ENCODE assay signal across 8 mouse cellular contexts in the genomic region with DNA sequence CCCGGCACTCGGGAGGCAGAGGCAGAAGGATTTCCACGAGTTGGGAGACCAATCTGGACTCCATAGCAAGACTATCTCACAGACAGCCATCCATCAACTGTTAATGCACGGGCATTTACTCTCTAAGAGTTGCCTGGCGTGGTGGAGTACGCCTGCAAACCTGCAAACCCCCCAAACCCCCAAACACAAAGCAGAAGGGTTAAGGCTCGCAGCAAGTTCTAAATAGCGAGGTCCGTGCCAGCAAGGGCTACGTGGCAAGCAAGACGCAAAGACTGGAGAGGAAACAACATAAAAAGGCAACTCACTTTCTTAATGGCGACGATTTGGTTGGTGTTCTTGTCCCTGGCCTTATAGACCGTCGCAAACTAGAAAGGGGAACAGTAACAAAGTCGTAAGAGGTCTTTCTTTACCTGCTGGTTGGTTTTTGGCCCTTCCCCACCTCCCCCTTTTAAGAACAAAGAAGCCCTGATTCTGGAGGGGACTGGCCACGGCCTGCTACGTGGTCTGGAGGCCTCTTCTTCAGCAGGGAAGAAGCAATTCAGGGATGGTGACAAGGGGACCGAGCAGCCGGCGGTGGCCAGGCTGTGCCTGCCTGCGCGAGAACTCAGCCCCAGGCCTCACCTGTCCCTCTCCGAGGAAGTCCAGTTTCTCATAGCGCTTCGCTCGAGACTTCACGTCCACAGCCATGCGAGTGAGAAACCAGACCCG. TPM values are rescaled to one million over a fixed set of nuclear protein-coding genes. Genes with fewer than 3 reads are reported as not detected.
DNase-seq lines count a peak whose midpoint lies in the region; ATAC-seq and TF ChIP-seq lines count a peak whose summit lies in the region.

No protein-coding gene starts in this region.

- peak overlapping the region; percentile 92 for H3K9ac ChIP-seq in heart, postnatal 0 days (replicated peaks; ENCODE audit: low read depth, low read length)
- peak overlapping the region; percentile 89 for H3K9ac ChIP-seq in limb, embryonic 15.5 days
- H3K9ac ChIP-seq in neural tube, embryonic 13.5 days: peak overlapping the region; percentile 87

- peak; percentile 36 for DNase-seq in cerebellum, adult 11-12 months
- DNase-seq in cerebellum, postnatal 4 days (ENCODE audit: low spot score in 2 of 2): no peak
- DNase-seq in urinary bladder, postnatal 25 days (ENCODE audit: low spot score): peak; percentile 10
- no peak for DNase-seq in urinary bladder, adult 2 months (ENCODE audit: low spot score)
- peak; percentile 41 for DNase-seq in heart, postnatal 0 days (ENCODE audit: low spot score)
- no peak for DNase-seq in embryo, embryonic 10.5 days (ENCODE audit: low spot score)

- peaks cover 19% of the 10 kb centered on the region for H3K36me3 ChIP-seq in heart, postnatal 0 days (replicated peaks; ENCODE audit: control insufficient read depth, insufficient read depth, low read length)
- peaks cover 17% of the 10 kb centered on the region for H3K36me3 ChIP-seq in limb, embryonic 15.5 days
- peaks cover 24% of the 10 kb centered on the region for H3K36me3 ChIP-seq in neural tube, embryonic 13.5 days

- H3K9me3 ChIP-seq in heart, postnatal 0 days (replicated peaks; ENCODE audit: control insufficient read depth, low read length): no peaks in the 10 kb centered on the region
- H3K9me3 ChIP-seq in limb, embryonic 15.5 days: no peaks in the 10 kb centered on the region
- H3K9me3 ChIP-seq in neural tube, embryonic 13.5 days: no peaks in the 10 kb centered on the region

- peak overlapping the region; percentile 99 for H3K27ac ChIP-seq in heart, postnatal 0 days (ENCODE audit: low read depth)
- H3K27ac ChIP-seq in limb, embryonic 15.5 days: peak overlapping the region; percentile 97
- peak overlapping the region; percentile 86 for H3K27ac ChIP-seq in neural tube, embryonic 13.5 days (replicated peaks)

- TF ChIP-seq EP300 in heart, postnatal 0 days (IDR thresholded peaks at IDR 0.05; ENCODE audit: low read depth): no peak

- peak overlapping the region; percentile 94 for H3K4me2 ChIP-seq in heart, postnatal 0 days (ENCODE audit: low read depth, low read length)
- peak overlapping the region; percentile 47 for H3K4me2 ChIP-seq in limb, embryonic 15.5 days
- H3K4me2 ChIP-seq in neural tube, embryonic 13.5 days: peak overlapping the region; percentile 92

- H3K4me3 ChIP-seq in heart, postnatal 0 days (ENCODE audit: low read depth, low read length): peak overlapping the region; percentile 97
- H3K4me3 ChIP-seq in limb, embryonic 15.5 days: peak overlapping the region; percentile 88
- peak overlapping the region; percentile 66 for H3K4me3 ChIP-seq in neural tube, embryonic 13.5 days

- WGBS in heart, postnatal 0 days: 0% methylated on average over 30 of the region's 30 CpGs
- 0% methylated on average over 30 of the region's 30 CpGs for WGBS in limb, embryonic 15.5 days
- 2% methylated on average over 30 of the region's 30 CpGs for WGBS in neural tube, embryonic 13.5 days

- no peak for TF ChIP-seq CTCF in heart, postnatal 0 days (IDR thresholded peaks at IDR 0.05; ENCODE audit: low read depth)

- peak; percentile 1; the same call in 1 of the 2 replicates for ATAC-seq in heart, postnatal 0 days (ENCODE audit: insufficient read depth, low read depth)
- ATAC-seq in limb, embryonic 15.5 days (ENCODE audit: insufficient number of reproducible peaks, low FRiP score, low TSS enrichment, low read depth): no peak
- ATAC-seq in neural tube, embryonic 13.5 days (ENCODE audit: low read depth): peak; percentile 92

- H3K27me3 ChIP-seq in heart, postnatal 0 days (ENCODE audit: control insufficient read depth, insufficient read depth, low read length): no peaks in the 10 kb centered on the region
- no peaks in the 10 kb centered on the region for H3K27me3 ChIP-seq in limb, embryonic 15.5 days
- no peaks in the 10 kb centered on the region for H3K27me3 ChIP-seq in neural tube, embryonic 13.5 days

- peaks cover 20% of the 10 kb centered on the region for H3K4me1 ChIP-seq in heart, postnatal 0 days (ENCODE audit: control insufficient read depth, insufficient read depth)
- peaks cover 16% of the 10 kb centered on the region for H3K4me1 ChIP-seq in limb, embryonic 15.5 days
- peaks cover 22% of the 10 kb centered on the region for H3K4me1 ChIP-seq in neural tube, embryonic 13.5 days (replicated peaks)

RNA-seq across cellular contexts. Expression of a gene that starts 0.4 kb away (rescaled TPM):
- polyA plus RNA-seq in urinary bladder, adult 2 months (2012; rRNA removed): 27.4 and 33.6 TPM in 2 replicates
- 21.7 and 30.0 TPM in 2 replicates for total RNA-seq in heart, postnatal 0 days (2014; rRNA removed; ENCODE audit: low replicate concordance)
- 53.9 and 56.5 TPM in 2 replicates for polyA plus RNA-seq in heart, postnatal 0 days (2015; fragmentation: Nextera tagmentation; extraction: Ambion mirVana)
- 91.4 and 91.7 TPM in 2 replicates for polyA plus RNA-seq in limb, embryonic 15.5 days (2015; fragmentation: Nextera tagmentation; extraction: Ambion mirVana)
- polyA plus RNA-seq in neural tube, embryonic 13.5 days (2015; fragmentation: Nextera tagmentation; extraction: Ambion mirVana): 49.0 and 49.6 TPM in 2 replicates

RNA-seq across cellular contexts. Expression of a gene that starts 14.2 kb away (rescaled TPM):
- polyA plus RNA-seq in urinary bladder, adult 2 months (2012; rRNA removed): 75.0 and 84.5 TPM in 2 replicates
- 96.8 and 127 TPM in 2 replicates for total RNA-seq in heart, postnatal 0 days (2014; rRNA removed; ENCODE audit: low replicate concordance)
- 376 and 415 TPM in 2 replicates for polyA plus RNA-seq in heart, postnatal 0 days (2015; fragmentation: Nextera tagmentation; extraction: Ambion mirVana)
- polyA plus RNA-seq in limb, embryonic 15.5 days (2015; fragmentation: Nextera tagmentation; extraction: Ambion mirVana): 95.1 and 109 TPM in 2 replicates
- 142 and 165 TPM in 2 replicates for polyA plus RNA-seq in neural tube, embryonic 13.5 days (2015; fragmentation: Nextera tagmentation; extraction: Ambion mirVana)

RNA-seq across cellular contexts. Expression of a gene that starts 45.4 kb away (rescaled TPM):
- polyA plus RNA-seq in urinary bladder, adult 2 months (2012; rRNA removed): 0.88 and 1.6 TPM in 2 replicates
- 2.2 TPM in 1 of 2 replicates, not detected in the other for total RNA-seq in heart, postnatal 0 days (2014; rRNA removed; ENCODE audit: low replicate concordance)
- polyA plus RNA-seq in heart, postnatal 0 days (2015; fragmentation: Nextera tagmentation; extraction: Ambion mirVana): 5.6 and 7.3 TPM in 2 replicates
- polyA plus RNA-seq in limb, embryonic 15.5 days (2015; fragmentation: Nextera tagmentation; extraction: Ambion mirVana): 24.9 and 29.9 TPM in 2 replicates
- polyA plus RNA-seq in neural tube, embryonic 13.5 days (2015; fragmentation: Nextera tagmentation; extraction: Ambion mirVana): 10.1 and 10.9 TPM in 2 replicates

RNA-seq across cellular contexts. Expression of a gene that starts 56.1 kb away (rescaled TPM):
- 3.1 and 3.2 TPM in 2 replicates for polyA plus RNA-seq in urinary bladder, adult 2 months (2012; rRNA removed)
- 88.5 and 95.0 TPM in 2 replicates for total RNA-seq in heart, postnatal 0 days (2014; rRNA removed; ENCODE audit: low replicate concordance)
- polyA plus RNA-seq in heart, postnatal 0 days (2015; fragmentation: Nextera tagmentation; extraction: Ambion mirVana): 48.9 and 56.9 TPM in 2 replicates
- polyA plus RNA-seq in limb, embryonic 15.5 days (2015; fragmentation: Nextera tagmentation; extraction: Ambion mirVana): 163 and 171 TPM in 2 replicates
- polyA plus RNA-seq in neural tube, embryonic 13.5 days (2015; fragmentation: Nextera tagmentation; extraction: Ambion mirVana): 45.2 and 60.2 TPM in 2 replicates

Comparison
In these comparisons a context has a peak if more than half of its experiments do, and no peak if none do; other contexts are left out.
1. DNase-seq: peak in cerebellum, adult 11-12 months (single experiment), urinary bladder, postnatal 25 days (single experiment) and heart, postnatal 0 days (single experiment); none in cerebellum, postnatal 4 days (0 of 2), urinary bladder, adult 2 months (single experiment) and embryo, embryonic 10.5 days (single experiment).
2. Peak in every context shown above with its lines, with median percentiles within 50 percentile points of each other: H3K27ac ChIP-seq, H3K4me2 ChIP-seq, H3K4me3 ChIP-seq and H3K9ac ChIP-seq.